Mouse (Mus musculus): ENCODE results near the gene Bspry.

DNA sequence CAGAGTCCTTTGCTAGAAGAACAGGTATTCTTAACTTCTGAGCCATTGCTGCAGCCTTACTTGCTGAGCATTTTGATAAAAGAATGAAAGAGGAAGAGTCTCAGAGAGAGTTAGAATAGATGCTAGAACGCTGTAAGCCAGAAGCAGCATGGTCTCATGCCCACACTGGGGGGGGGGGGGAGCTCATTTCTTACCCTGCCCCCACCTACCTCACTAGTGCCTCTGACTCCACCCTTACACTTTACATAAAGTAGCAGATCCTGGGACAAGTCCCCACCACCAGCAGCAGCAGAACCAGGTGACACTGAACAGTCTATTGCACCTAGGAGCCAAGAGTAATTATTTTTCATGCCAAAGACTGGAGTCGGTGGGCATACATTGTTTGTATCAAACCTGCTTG lies 4.7 kb upstream of the Bspry start:
- TF ChIP-seq GATA1 (IDR thresholded peaks at IDR 0.05; ENCODE audit: low read length) (no peak), TAL1 (IDR thresholded peaks at IDR 0.05; ENCODE audit: low read length) (no peak)

All from erythroblast, embryonic 14.5 days (primary cell).